Mouse (Mus musculus) embryonic facial prominence, embryonic 12.5 days (tissue): ENCODE data around the gene Cgnl1. TPM values are rescaled to one million over a fixed set of nuclear protein-coding genes. Genes with fewer than 3 reads are reported as not detected.

ENCODE experiments used
- ATAC-seq: fragments of 200-750 bp; cut with Nextera tagmentation; 2 replicates; pipeline ENCODE4 v1.8.0; 2017; ENCODE audit not compliant: insufficient number of reproducible peaks, insufficient read depth, low FRiP score, low TSS enrichment
- H3K27ac ChIP-seq: fragments of 300-500 bp; sonication (generic); 2 replicates; pipeline ENCODE4 v1.5.1; 2016; ENCODE audit warnings: mild to moderate bottlenecking
- H3K27me3 ChIP-seq: fragments of 300-500 bp; sonication (generic); 2 replicates; pipeline ENCODE4 v1.6.1; 2016; ENCODE audit warnings: mild to moderate bottlenecking, moderate library complexity
- H3K36me3 ChIP-seq: fragments of 300-500 bp; sonication (generic); 2 replicates; pipeline ENCODE4 v1.6.1; 2016; ENCODE audit warnings: mild to moderate bottlenecking
- H3K4me1 ChIP-seq: fragments of 300-500 bp; sonication (generic); 2 replicates; pipeline ENCODE4 v1.6.1; 2016
- H3K4me2 ChIP-seq: fragments of 300-500 bp; sonication (generic); replicated peaks from 2 replicates; pipeline ENCODE4 v1.6.1; 2016; ENCODE audit warnings: mild to moderate bottlenecking, moderate library complexity
- H3K4me3 ChIP-seq: fragments of 300-500 bp; sonication (generic); 2 replicates; pipeline ENCODE4 v1.5.1; 2016; ENCODE audit warnings: mild to moderate bottlenecking
- H3K9ac ChIP-seq: fragments of 300-500 bp; sonication (generic); 2 replicates; pipeline ENCODE4 v1.6.1; 2016; ENCODE audit warnings: mild to moderate bottlenecking, moderate library complexity
- H3K9me3 ChIP-seq: fragments of 300-500 bp; sonication (generic); 2 replicates; pipeline ENCODE4 v1.6.1; 2016; ENCODE audit warnings: mild to moderate bottlenecking, moderate library complexity
- WGBS: fragments of 180-500 bp; shearing (Covaris S2); methylation state at CpG from one replicate; pipeline ENCODE4 v1.1.7; 2016; 5-methylcytosine and 5-hydroxymethylcytosine counted together
- polyA plus RNA-seq: library from polyadenylated mRNA; unstranded; fragments of >200 nt; fragmentation: Nextera tagmentation; extraction: Ambion mirVana; gene quantifications from 2 replicates; pipeline ENCODE4 v1.2.1, GENCODE M21; 2016

The Cgnl1 gene
- polyA plus RNA-seq, 1 experiment from 2014 or later, result 9.6 TPM

GRCm38 (mm10) chr9:71766902-71767301 is 4.5 kb downstream of the Cgnl1 start:
- ATAC-seq, result no peak
- 54% methylated on average over 2 of the region's 2 CpGs for WGBS
- no peak overlapping the region for H3K4me3 ChIP-seq
- H3K27me3 ChIP-seq, result peaks cover 15% of the 10 kb centered on the region
- no peak overlapping the region for H3K9ac ChIP-seq
- no peak overlapping the region for H3K27ac ChIP-seq
- H3K36me3 ChIP-seq, result no peaks in the 10 kb centered on the region
- no peak overlapping the region for H3K4me2 ChIP-seq
- H3K4me1 ChIP-seq, result peaks cover 21% of the 10 kb centered on the region
- no peaks in the 10 kb centered on the region for H3K9me3 ChIP-seq

- Histone ChIP-seq H3K27me3 (peaks cover 15% of the 10 kb centered on the region), H3K36me3 (no peaks in the 10 kb centered on the region), H3K27ac (no peak overlapping the region), H3K9ac (no peak overlapping the region), H3K4me1 (peaks cover 21% of the 10 kb centered on the region), H3K4me3 (no peak overlapping the region), H3K9me3 (no peaks in the 10 kb centered on the region), H3K4me2 (no peak overlapping the region)
- WGBS, result 75% methylated on average over 8 of the region's 8 CpGs
- no peak for ATAC-seq
These were observed 5.1 kb downstream of the Cgnl1 start for GRCm38 (mm10) chr9:71766306-71766705.

GRCm38 (mm10) chr9:71764551-71764950 is 6.9 kb downstream of the Cgnl1 start:
- WGBS, result 54% methylated on average over 11 of the region's 11 CpGs
- H3K9me3 ChIP-seq, result no peaks in the 10 kb centered on the region
- H3K27me3 ChIP-seq, result peaks cover 9% of the 10 kb centered on the region
- no peak overlapping the region for H3K4me2 ChIP-seq
- no peak overlapping the region for H3K4me3 ChIP-seq
- no peaks in the 10 kb centered on the region for H3K36me3 ChIP-seq
- no peak for ATAC-seq
- H3K9ac ChIP-seq, result no peak overlapping the region
- peaks cover 27% of the 10 kb centered on the region for H3K4me1 ChIP-seq
- H3K27ac ChIP-seq, result no peak overlapping the region

GRCm38 (mm10) chr9:71763273-71763672 is 8.1 kb downstream of the Cgnl1 start:
- WGBS, result 12% methylated on average over 1 of the region's 1 CpGs
- ATAC-seq, result no peak
- Histone ChIP-seq H3K4me2 (no peak overlapping the region), H3K9me3 (no peaks in the 10 kb centered on the region), H3K36me3 (no peaks in the 10 kb centered on the region), H3K4me3 (no peak overlapping the region), H3K9ac (no peak overlapping the region), H3K27me3 (0 out of 2 replicates have a peak, but pooled peaks cover 6% of the 10 kb centered on the region), H3K4me1 (peaks cover 37% of the 10 kb centered on the region), H3K27ac (no peak overlapping the region)

GRCm38 (mm10) chr9:71761663-71762062 is 9.7 kb downstream of the Cgnl1 start:
- H3K36me3 ChIP-seq, result no peaks in the 10 kb centered on the region
- H3K9ac ChIP-seq, result no peak overlapping the region
- 0 out of 2 replicates have a peak, but pooled peaks cover 6% of the 10 kb centered on the region for H3K27me3 ChIP-seq
- H3K27ac ChIP-seq, result no peak overlapping the region
- no peaks in the 10 kb centered on the region for H3K9me3 ChIP-seq
- H3K4me1 ChIP-seq, result peaks cover 38% of the 10 kb centered on the region
- H3K4me3 ChIP-seq, result no peak overlapping the region
- 93% methylated on average over 4 of the region's 4 CpGs for WGBS
- ATAC-seq, result no peak
- H3K4me2 ChIP-seq, result no peak overlapping the region

GRCm38 (mm10) chr9:71760518-71761141 is 10.8 kb downstream of the Cgnl1 start:
- Histone ChIP-seq H3K9ac (no peak overlapping the region), H3K27ac (no peak overlapping the region), H3K4me2 (0 out of 2 replicates have a peak overlapping the region, but pooled peaks have one; percentile 0), H3K4me1 (peaks cover 38% of the 10 kb centered on the region), H3K36me3 (no peaks in the 10 kb centered on the region), H3K4me3 (no peak overlapping the region), H3K9me3 (no peaks in the 10 kb centered on the region), H3K27me3 (0 out of 2 replicates have a peak, but pooled peaks cover 6% of the 10 kb centered on the region)
- ATAC-seq, result no peak
- 11% methylated on average over 14 of the region's 14 CpGs for WGBS

- no peaks in the 10 kb centered on the region for H3K9me3 ChIP-seq
- H3K27me3 ChIP-seq, result no peaks in the 10 kb centered on the region
- peak overlapping the region; percentile 38; the same call in 1 of the 2 replicates for H3K27ac ChIP-seq
- ATAC-seq, result no peak
- H3K9ac ChIP-seq, result no peak overlapping the region
- no peak overlapping the region for H3K4me3 ChIP-seq
- H3K4me1 ChIP-seq, result peaks cover 38% of the 10 kb centered on the region
- 17% methylated on average over 5 of the region's 5 CpGs for whole genome bisulfite sequencing
- H3K36me3 ChIP-seq, result no peaks in the 10 kb centered on the region
- H3K4me2 ChIP-seq, result no peak overlapping the region
These were observed 11.5 kb downstream of the Cgnl1 start for GRCm38 (mm10) chr9:71759893-71760292.

GRCm38 (mm10) chr9:71757386-71757785 is 14.0 kb downstream of the Cgnl1 start:
- H3K9ac ChIP-seq, result no peak overlapping the region
- no peak overlapping the region for H3K4me3 ChIP-seq
- no peak overlapping the region for H3K27ac ChIP-seq
- H3K4me1 ChIP-seq, result peaks cover 44% of the 10 kb centered on the region
- H3K27me3 ChIP-seq, result no peaks in the 10 kb centered on the region
- 61% methylated on average over 8 of the region's 8 CpGs for WGBS
- ATAC-seq, result no peak
- H3K9me3 ChIP-seq, result no peaks in the 10 kb centered on the region
- no peak overlapping the region for H3K4me2 ChIP-seq
- no peaks in the 10 kb centered on the region for H3K36me3 ChIP-seq

GRCm38 (mm10) chr9:71756916-71757315 is 14.5 kb downstream of the Cgnl1 start:
- peaks cover 44% of the 10 kb centered on the region for H3K4me1 ChIP-seq

GRCm38 (mm10) chr9:71753981-71754380 is 17.4 kb downstream of the Cgnl1 start:
- no peak overlapping the region for H3K4me2 ChIP-seq
- 38% methylated on average over 4 of the region's 4 CpGs for WGBS
- H3K9ac ChIP-seq, result no peak overlapping the region
- no peak for ATAC-seq
- peak overlapping the region; percentile 69 for H3K27ac ChIP-seq
- peaks cover 30% of the 10 kb centered on the region for H3K4me1 ChIP-seq
- no peaks in the 10 kb centered on the region for H3K9me3 ChIP-seq
- H3K36me3 ChIP-seq, result no peaks in the 10 kb centered on the region
- H3K4me3 ChIP-seq, result no peak overlapping the region
- no peaks in the 10 kb centered on the region for H3K27me3 ChIP-seq

More at GRCm38 (mm10) chr9:71756916-71757315, 14.5 kb downstream of the Cgnl1 start:
- 38% methylated on average over 4 of the region's 4 CpGs for WGBS
- Histone ChIP-seq H3K9me3 (no peaks in the 10 kb centered on the region), H3K9ac (no peak overlapping the region), H3K36me3 (no peaks in the 10 kb centered on the region), H3K4me2 (no peak overlapping the region), H3K27ac (no peak overlapping the region), H3K27me3 (no peaks in the 10 kb centered on the region), H3K4me3 (no peak overlapping the region)
- no peak for ATAC-seq

- Histone ChIP-seq H3K27ac (peak overlapping the region; percentile 69), H3K4me1 (peaks cover 25% of the 10 kb centered on the region)
These were observed 17.9 kb downstream of the Cgnl1 start for GRCm38 (mm10) chr9:71753529-71753928.

GRCm38 (mm10) chr9:71753117-71753516 is 18.3 kb downstream of the Cgnl1 start:
- no peaks in the 10 kb centered on the region for H3K36me3 ChIP-seq
- H3K9ac ChIP-seq, result no peak overlapping the region
- peaks cover 22% of the 10 kb centered on the region for H3K4me1 ChIP-seq
- no peak for ATAC-seq
- 34% methylated on average over 2 of the region's 2 CpGs for WGBS
- no peak overlapping the region for H3K4me3 ChIP-seq
- H3K27me3 ChIP-seq, result no peaks in the 10 kb centered on the region
- H3K27ac ChIP-seq, result peak overlapping the region; percentile 69
- H3K9me3 ChIP-seq, result no peaks in the 10 kb centered on the region
- H3K4me2 ChIP-seq, result no peak overlapping the region

More at GRCm38 (mm10) chr9:71753529-71753928, 17.9 kb downstream of the Cgnl1 start:
- H3K9ac ChIP-seq, result no peak overlapping the region
- no peak for ATAC-seq
- 32% methylated on average over 4 of the region's 4 CpGs for WGBS
- H3K4me3 ChIP-seq, result no peak overlapping the region
- H3K27me3 ChIP-seq, result no peaks in the 10 kb centered on the region
- no peaks in the 10 kb centered on the region for H3K9me3 ChIP-seq
- no peak overlapping the region for H3K4me2 ChIP-seq
- H3K36me3 ChIP-seq, result no peaks in the 10 kb centered on the region
